Mouse (Mus musculus) testis, postnatal 14 days (tissue): ENCODE data around the gene Flna.

Experiments
- DNase-seq: peaks from one replicate; pipeline ENCODE4 v3.0.0; 2021; ENCODE audit warnings: low spot score

The Flna gene

DNA sequence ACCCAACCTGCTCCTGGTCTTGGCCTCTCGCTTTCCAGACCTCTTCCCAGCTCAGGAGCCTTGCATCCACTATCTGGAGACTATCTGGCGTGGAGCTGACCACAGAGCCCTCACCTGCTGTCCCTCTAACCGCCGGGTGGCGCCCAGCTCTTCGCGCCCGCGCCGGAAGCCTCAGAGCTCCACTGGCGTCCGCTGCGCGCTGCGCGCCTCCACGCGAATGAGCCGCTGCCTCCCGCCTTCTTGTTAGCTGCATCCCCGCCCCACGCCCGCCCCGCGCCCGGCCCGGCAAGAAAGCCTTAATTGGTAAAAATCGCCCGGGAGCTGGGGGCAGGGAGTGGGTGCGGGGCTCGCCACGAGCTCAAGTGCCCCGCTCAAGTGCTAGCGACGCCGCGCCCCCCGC, at the start of gene Flna:
Gene Flna, minus strand, starts transcription at position 206 of the 400 bp plus-strand sequence.
- peak; percentile 46 for DNase-seq

DNA sequence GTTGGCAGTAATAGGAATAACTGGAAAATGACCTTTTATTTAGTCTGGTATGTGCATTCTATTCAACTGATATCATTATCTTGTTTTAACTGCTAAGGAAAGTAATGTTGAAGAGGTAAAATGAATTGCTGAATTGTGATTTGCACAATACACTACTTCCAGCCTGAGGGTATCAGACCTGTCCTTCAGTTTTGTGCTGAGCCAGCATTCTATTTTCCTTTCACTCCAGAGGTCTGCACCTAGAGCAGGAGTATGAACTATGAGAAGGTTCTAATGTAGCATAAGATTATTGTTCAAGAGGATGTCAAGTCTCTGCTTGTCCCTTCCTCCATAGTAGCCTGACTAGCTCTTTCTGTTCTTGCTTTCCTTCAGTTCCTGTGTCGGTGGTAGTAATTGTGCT, 48.7 kb upstream of the Flna start:
- DNase-seq = no peak

GRCm38 (mm10) chrX:74296538-74297448, 47.2 kb upstream of the Flna start, which contains the start of gene Atp6ap1:
TSS of gene Atp6ap1 (plus strand) at chrX:74297097.
- peak; percentile 93 for DNase-seq

GRCm38 (mm10) chrX:74293431-74293830, 43.8 kb upstream of the Flna start:
- DNase-seq = no peak

GRCm38 (mm10) chrX:74283092-74283437, 33.4 kb upstream of the Flna start:
- DNase-seq = no peak

GRCm38 (mm10) chrX:74282395-74283091, 32.9 kb upstream of the Flna start:
- DNase-seq = peak; percentile 87

GRCm38 (mm10) chrX:74281732-74282394, 32.2 kb upstream of the Flna start, which contains the start of the genes Taz and Dnase1l1:
TSS of gene Taz (plus strand) at chrX:74281912.
TSS of gene Dnase1l1 (minus strand) at chrX:74282337.
- peak; percentile 82 for DNase-seq

DNA sequence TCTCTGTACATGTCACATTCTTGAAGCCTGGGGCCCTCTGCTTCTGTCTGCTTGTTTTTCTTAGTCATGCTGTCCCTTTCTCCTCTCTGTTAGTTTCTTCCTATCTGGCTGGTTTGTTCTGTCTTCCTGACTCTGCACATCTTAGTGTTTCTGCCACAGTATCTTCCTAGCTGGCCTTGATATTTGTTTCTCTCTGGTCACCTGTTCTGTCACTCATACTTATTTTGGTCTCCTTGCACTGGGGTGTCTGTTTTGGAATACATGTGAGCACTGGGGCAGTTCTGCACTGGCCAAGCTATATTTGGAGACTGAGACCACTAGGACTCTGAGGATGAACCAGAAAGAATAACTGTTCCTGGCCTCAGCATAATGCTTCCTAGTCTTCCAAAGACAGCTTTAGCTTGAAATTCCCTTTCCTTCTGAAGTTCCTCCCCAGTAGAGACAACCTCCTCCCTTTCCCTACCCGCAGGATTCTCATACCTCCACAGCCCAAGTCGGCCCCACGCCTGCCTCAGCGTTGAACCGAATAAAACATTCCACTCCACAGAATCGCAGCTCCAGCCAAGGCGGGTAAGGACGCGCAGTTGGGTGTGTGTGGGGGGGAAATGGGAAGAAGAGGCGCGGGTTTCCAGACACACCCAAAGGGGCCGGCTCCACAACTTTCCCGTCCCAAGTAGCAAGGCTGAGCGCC, 31.6 kb upstream of the Flna start:
- DNase-seq = no peak

- DNase-seq = no peak
These were observed 28.3 kb upstream of the Flna start for GRCm38 (mm10) chrX:74277916-74278315.

DNA sequence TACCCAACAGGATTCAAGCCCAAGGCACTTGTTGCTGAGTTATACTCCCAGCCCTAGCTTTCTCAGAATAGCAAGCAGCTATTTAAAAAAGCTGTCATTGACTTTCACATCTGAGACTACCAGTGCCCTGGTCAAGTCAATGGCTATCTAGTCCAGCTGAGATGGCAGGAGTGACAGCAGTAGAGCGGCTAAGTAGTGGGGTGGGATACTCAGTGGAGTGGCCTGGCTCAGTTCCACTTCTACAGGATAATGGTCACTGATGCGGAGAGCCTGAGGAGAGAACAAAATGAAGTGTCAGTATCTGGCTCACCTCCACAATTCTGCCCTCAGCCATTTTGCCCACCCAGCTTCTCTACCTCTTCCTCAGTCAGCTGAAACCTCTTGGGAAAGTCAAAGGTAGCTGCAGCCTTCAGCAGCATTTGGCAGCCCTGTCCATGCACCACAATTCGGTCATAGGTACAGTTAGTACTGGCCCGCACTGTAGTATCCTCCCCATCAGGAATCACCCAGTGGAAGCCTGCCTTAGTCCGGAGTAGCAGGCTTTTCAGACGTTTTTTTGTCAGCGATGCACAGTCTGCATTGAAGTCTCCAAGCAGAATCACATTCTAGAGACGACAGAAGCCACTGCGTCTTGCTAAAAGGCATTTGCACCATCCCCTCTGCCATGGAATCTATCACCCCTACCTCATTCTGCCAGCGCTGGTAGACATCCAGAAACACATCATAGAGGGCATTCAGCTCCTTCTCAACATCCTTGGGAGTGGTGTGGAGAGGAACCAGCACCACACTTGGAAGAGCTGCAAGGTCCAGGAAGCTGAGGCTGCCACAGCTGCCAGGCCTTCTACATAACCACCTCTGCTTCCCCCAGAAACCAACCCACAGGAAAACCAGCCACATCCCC, 24.1 kb upstream of the Flna start:
- DNase-seq = no peak

GRCm38 (mm10) chrX:74270902-74271551, 21.4 kb upstream of the Flna start:
- no peak for DNase-seq

- peak; percentile 92 for DNase-seq
These were observed 20.7 kb upstream of the Flna start, which contains the start of gene Rpl10 for GRCm38 (mm10) chrX:74270062-74270901. TSS of gene Rpl10 (plus strand) at chrX:74270812.

GRCm38 (mm10) chrX:74269736-74270061, 20.1 kb upstream of the Flna start:
- no peak for DNase-seq

GRCm38 (mm10) chrX:74257746-74258145, 8.1 kb upstream of the Flna start:
- no peak for DNase-seq

- no peak for DNase-seq
These were observed 5.4 kb upstream of the Flna start for GRCm38 (mm10) chrX:74254888-74255565.

DNA sequence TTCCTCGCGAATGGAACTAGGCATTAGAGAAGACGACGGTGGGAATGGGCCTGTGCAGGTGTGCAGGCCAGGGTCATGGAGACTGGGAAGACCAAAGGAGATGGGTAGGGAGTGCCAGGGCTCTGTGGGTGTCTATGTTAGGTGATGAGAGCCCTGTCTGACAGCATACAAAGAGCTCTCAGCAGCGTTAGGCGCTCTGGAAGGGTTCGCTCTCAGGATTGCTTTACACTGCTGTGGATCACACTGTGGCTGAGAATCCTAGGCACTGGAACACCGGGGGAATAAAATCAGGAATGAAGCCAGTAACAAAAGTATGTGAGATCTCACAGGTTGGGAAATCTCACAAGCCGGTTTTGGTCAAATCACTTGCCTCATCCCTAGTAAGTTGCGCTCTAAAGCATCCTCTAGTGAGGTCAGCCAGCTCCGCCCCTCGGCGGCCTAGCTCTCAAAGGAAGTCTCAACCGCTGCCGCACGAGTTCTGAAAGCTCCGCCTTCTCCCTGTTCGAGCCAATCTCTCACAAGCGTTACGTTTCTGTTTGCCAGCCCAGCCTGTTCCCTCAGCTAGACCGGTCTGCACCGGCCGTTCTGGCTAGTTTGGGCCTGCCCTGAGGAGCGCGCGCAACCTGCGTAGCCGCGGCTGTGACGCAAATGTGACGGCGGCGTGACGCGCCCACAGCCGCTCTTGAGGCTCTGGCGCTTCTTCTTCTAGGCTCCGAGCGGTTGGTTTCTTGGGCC, 4.7 kb upstream of the Flna start, which contains the start of gene Emd:
Gene Emd, plus strand, starts transcription at position 535 of the 735 bp plus-strand sequence.
- peak; percentile 90 for DNase-seq

GRCm38 (mm10) chrX:74248651-74249050, 969 bp downstream of the Flna start:
- DNase-seq = no peak

- DNase-seq = no peak
These were observed 2.9 kb downstream of the Flna start for GRCm38 (mm10) chrX:74246693-74247092.
